Mouse (Mus musculus) left cerebral cortex, adult 9 months (tissue): ENCODE measurements around the gene Hoxc6.

Source experiments
- DNase-seq, 2 experiments: peaks; one replicate each; pipeline ENCODE4 v3.0.0; 2022; ENCODE audit warnings: low spot score in 2 of 2

The Hoxc6 gene

DNA sequence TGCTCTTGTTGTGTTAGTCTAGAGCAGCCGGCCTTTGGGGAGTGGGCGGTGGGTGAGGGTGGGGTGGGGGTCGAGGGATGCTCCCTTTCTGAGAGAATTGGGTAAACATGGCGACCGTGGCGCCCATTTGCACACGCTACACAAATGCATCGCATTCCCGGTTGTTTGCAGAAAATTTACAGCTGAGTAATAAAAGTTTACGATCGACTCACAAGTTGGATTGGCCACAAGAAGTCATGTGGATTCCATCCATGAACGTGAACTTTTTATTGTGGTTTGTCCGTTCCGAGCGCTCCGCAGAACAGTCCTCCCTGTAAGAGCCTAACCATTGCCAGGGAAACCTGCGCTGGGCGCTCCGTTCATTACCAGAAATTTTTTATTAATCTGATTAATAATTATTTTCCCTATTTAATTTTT, at the start of gene Hoxc6:
TSS of gene Hoxc6 (plus strand) at position 319 of the 417 bp plus-strand sequence.
- DNase-seq, result no peak

DNA sequence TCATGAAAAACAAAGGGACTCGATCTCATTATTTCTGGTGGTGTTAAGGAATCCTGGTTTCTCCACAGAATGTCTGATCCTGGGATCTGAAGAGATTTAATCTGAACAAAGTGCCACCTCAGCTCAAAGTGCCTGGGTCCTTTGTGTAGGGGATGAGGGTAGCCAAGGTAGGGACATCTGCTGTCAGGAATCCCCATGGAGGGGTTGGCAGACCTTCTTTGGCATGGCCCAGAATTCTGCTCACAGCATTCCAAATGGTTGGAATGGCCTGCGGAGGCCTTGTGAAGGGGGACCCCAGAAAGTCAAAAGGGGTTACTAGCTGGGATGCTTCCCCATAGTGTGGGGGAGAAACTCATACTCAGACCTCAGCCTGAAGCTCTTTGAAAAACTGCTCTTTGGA, 49.2 kb upstream of the Hoxc6 start:
- DNase-seq, result no peak

- DNase-seq, result no peak
Measured at GRCm38 (mm10) chr15:102949696-102950095, 48.4 kb upstream of the Hoxc6 start.

GRCm38 (mm10) chr15:102950877-102951276, 47.2 kb upstream of the Hoxc6 start:
- DNase-seq, result no peak

GRCm38 (mm10) chr15:102953561-102953960, 44.5 kb upstream of the Hoxc6 start:
- no peak for DNase-seq

DNA sequence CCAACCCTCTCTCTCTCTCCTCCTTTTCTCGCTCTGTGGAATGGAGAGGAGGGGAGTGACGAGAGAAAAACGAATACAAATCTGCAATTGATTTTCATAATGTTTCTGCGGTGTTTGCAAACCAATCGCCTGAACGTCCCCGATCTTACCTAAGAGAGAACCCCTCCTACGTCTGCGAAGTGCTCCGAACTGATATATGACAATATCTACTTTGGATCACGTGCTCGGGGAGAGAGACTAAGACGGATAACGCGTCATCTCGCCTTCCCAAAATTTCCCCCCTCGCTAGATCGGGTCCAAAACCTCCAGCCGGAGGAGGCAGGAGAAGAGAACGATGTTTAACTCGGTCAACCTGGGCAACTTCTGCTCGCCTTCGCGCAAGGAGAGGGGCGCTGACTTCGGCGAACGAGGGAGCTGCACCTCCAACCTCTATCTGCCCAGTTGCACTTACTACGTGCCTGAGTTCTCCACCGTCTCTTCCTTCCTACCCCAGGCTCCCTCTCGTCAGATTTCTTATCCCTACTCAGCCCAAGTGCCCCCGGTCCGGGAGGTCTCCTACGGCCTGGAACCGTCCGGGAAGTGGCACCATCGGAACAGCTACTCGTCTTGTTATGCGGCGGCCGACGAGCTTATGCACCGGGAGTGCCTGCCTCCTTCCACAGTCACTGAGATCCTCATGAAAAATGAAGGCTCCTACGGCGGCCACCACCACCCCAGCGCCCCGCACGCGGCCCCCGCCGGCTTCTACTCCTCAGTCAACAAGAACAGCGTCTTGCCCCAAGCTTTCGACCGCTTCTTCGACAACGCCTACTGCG, 43.7 kb upstream of the Hoxc6 start, which contains the start of gene Hoxc11:
TSS of gene Hoxc11 (plus strand) at position 236 of the 815 bp plus-strand sequence.
- DNase-seq, result no peak

DNA sequence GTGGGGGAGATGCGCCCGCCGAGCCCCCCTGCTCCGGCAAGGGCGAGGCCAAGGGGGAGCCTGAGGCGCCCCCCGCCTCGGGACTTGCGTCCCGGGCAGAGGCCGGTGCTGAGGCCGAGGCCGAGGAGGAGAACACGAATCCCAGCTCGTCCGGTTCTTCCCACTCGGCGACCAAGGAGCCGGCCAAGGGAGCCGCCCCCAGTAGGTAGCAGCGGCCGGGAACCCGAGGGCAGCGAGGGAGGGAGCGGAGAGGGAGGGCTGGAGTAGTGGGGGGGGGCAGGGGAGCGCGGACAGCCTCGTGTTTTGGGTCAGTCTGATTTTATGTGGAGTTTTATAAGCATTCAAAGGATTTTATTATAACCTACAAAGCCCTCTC, 43.1 kb upstream of the Hoxc6 start:
- DNase-seq, result no peak

GRCm38 (mm10) chr15:102955833-102956640, 42.0 kb upstream of the Hoxc6 start:
- no peak for DNase-seq

- DNase-seq, result no peak
Measured at GRCm38 (mm10) chr15:102956906-102957305, 41.2 kb upstream of the Hoxc6 start.

- DNase-seq, result no peak
Measured at GRCm38 (mm10) chr15:102959663-102960191, 38.3 kb upstream of the Hoxc6 start.

DNA sequence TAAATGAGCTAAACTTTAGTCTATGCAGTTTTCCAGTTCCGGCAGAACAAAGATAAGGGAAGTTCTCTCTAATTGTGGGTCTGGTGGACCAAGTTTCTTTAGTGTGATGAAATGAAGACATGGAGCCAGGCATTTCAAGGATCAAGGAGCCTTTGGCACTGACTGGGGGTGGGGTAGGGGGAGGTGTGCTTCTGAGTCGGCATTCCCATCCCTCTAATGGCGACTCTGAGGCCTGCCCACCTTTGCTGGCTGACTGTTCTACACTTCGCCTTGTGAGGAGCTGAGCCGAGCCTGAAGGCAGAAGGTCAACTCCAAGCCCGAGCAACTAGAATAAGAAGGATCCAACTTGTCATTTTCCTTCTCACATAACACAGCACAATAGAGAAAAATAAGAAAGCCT, 36.3 kb upstream of the Hoxc6 start:
- no peak for DNase-seq

GRCm38 (mm10) chr15:102962492-102962891, 35.6 kb upstream of the Hoxc6 start:
- no peak for DNase-seq

GRCm38 (mm10) chr15:102963259-102963658, 34.8 kb upstream of the Hoxc6 start:
- no peak for DNase-seq

GRCm38 (mm10) chr15:102963671-102964640, 34.1 kb upstream of the Hoxc6 start:
- DNase-seq, result no peak

DNA sequence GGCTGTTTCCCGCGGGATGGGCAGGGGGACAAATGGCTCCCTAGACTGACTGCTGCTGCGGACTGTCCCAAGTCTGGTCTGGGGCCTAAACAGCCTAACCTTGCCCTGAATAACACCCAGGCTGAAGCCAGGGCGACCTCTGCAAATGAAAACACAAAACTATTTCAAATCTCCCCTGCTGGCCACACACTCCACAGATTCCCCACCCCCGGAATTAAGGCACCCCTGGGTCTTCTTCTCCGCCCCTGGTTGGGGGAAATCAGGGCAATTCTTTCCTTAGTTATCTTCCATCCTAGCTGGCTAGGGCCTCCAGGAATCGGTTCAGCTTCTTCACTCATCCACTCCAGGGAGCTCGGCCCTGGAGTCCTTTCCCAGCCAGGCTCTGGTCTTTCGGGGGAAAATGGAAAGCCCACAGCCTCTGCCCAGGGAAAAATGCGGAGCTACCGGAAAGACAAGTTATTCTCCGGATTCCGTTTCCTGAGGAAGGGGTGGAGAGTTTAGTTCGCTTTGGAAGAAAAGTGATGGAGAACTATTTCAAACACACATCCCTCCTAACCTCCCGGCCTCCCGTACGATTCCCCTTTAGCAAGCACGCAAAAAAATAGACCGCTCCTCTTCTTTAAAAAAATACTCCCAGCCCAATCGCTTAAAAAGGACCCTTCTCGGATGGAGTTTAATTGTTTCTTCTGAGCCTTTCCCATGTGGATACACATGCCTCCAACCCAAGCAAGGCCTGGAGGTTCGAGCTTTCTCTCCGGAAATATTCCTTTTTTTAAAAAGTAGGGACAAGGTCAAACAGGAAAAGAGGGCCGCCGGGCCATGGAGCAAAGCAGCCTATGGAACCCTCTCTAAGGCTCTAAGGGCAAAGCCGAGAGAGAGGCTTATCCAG, 32.8 kb upstream of the Hoxc6 start:
- no peak for DNase-seq

GRCm38 (mm10) chr15:102965892-102966775, 31.9 kb upstream of the Hoxc6 start:
- DNase-seq, result no peak

GRCm38 (mm10) chr15:102966776-102967311, 31.2 kb upstream of the Hoxc6 start, which contains the start of gene Hoxc10:
Gene Hoxc10 (plus strand): TSS chr15:102966796.
- DNase-seq, result no peak

- no peak for DNase-seq
Measured at GRCm38 (mm10) chr15:102967312-102967510, 30.8 kb upstream of the Hoxc6 start, which contains the start of gene Hoxc5. Gene Hoxc5 (plus strand): TSS chr15:102967443.
